Mouse (Mus musculus) kidney, embryonic 16.5 days (tissue): ENCODE measurements around the gene Ildr2. TPM values are rescaled to one million over a fixed set of nuclear protein-coding genes. Genes with fewer than 3 reads are reported as not detected.

Experiments used
- ATAC-seq: fragments of 200-750 bp; cut with Nextera tagmentation; 2 replicates; pipeline ENCODE4 v1.8.0; 2017; ENCODE audit warnings: moderate TSS enrichment; ENCODE audit not compliant: low FRiP score, low TSS enrichment
- H3K27ac ChIP-seq: fragments of 300-500 bp; sonication (generic); 2 replicates; pipeline ENCODE4 v1.5.1; 2014; ENCODE audit warnings: low read length
- H3K27me3 ChIP-seq: fragments of 300-500 bp; sonication (generic); 2 replicates; pipeline ENCODE4 v1.6.1; 2014; ENCODE audit warnings: low read length, control low read depth, mixed read lengths; ENCODE audit not compliant: insufficient read depth
- H3K36me3 ChIP-seq: fragments of 300-500 bp; sonication (generic); 2 replicates; pipeline ENCODE4 v1.6.1; 2014; ENCODE audit warnings: low read length, control low read depth, mixed read lengths; ENCODE audit not compliant: insufficient read depth
- H3K4me1 ChIP-seq: fragments of 300-500 bp; sonication (generic); 2 replicates; pipeline ENCODE4 v1.6.1; 2014; ENCODE audit warnings: low read length, control low read depth, mixed read lengths; ENCODE audit not compliant: insufficient read depth
- H3K4me2 ChIP-seq: fragments of 300-500 bp; sonication (generic); replicated peaks from 2 replicates; pipeline ENCODE4 v1.6.1; 2014; ENCODE audit warnings: low read depth, low read length
- H3K4me3 ChIP-seq: fragments of 300-500 bp; sonication (generic); 2 replicates; pipeline ENCODE4 v1.5.1; 2014; ENCODE audit warnings: mild to moderate bottlenecking, low read length
- H3K9ac ChIP-seq: fragments of 300-500 bp; sonication (generic); replicated peaks from 2 replicates; pipeline ENCODE4 v1.6.1; 2014; ENCODE audit warnings: low read length
- H3K9me3 ChIP-seq: fragments of 300-500 bp; sonication (generic); 2 replicates; pipeline ENCODE4 v1.6.1; 2016; ENCODE audit warnings: low read length, control low read depth
- WGBS: fragments of 180-500 bp; shearing (Covaris S2); extraction: QIAGEN DNeasy Blood & Tissue Kit; methylation state at CpG from one replicate; pipeline ENCODE4 v1.1.7; 2014; 5-methylcytosine and 5-hydroxymethylcytosine counted together
- polyA plus RNA-seq: library from polyadenylated mRNA; unstranded; fragments of >200 nt; fragmentation: Nextera tagmentation; extraction: Ambion mirVana; gene quantifications from 2 replicates; pipeline ENCODE4 v1.2.1, GENCODE M21; 2015

The Ildr2 gene
- polyA plus RNA-seq, 1 experiment from 2014 or later, result 1.6 TPM

DNA sequence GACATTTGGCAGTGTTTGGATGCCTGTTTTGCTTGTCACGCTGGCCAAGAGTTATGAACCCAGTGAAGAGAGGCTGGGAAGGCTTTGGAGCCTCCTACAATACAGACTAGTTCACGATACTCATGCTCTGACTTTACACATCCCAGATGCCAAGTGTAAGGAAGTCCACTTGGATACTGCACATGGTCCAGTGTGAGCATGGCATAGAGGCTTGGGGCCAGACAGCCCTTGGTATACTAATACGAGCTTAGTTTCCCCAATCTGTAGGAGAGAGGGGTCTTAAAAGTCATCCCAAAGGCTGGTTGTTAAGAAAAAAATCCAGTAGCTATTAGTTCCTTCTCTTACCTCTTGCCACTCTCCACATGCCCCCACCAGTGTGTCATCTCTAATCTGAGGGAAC, 27.9 kb downstream of the Ildr2 start:
- Histone ChIP-seq H3K4me3 (no peak overlapping the region), H3K36me3 (no peaks in the 10 kb centered on the region), H3K4me1 (peaks cover 20% of the 10 kb centered on the region), H3K27ac (no peak overlapping the region), H3K4me2 (no peak overlapping the region), H3K9me3 (no peaks in the 10 kb centered on the region), H3K9ac (no peak overlapping the region), H3K27me3 (no peaks in the 10 kb centered on the region; the same call in 1 of the 2 replicates)
- WGBS, result 58% methylated on average over 3 of the region's 3 CpGs
- no peak for ATAC-seq

- Histone ChIP-seq H3K4me3 (peak overlapping the region; percentile 32), H3K4me1 (peaks cover 20% of the 10 kb centered on the region), H3K27ac (no peak overlapping the region), H3K27me3 (no peaks in the 10 kb centered on the region; the same call in 1 of the 2 replicates), H3K9ac (0 out of 2 replicates have a peak overlapping the region, but pooled peaks have one; percentile 17), H3K4me2 (peak overlapping the region; percentile 54), H3K36me3 (no peaks in the 10 kb centered on the region), H3K9me3 (no peaks in the 10 kb centered on the region)
- WGBS, result 5% methylated on average over 22 of the region's 22 CpGs
- peak; percentile 97 for ATAC-seq
Measured at GRCm38 (mm10) chr1:166282597-166283210, 28.8 kb downstream of the Ildr2 start.

GRCm38 (mm10) chr1:166283451-166283850, 29.5 kb downstream of the Ildr2 start:
- no peaks in the 10 kb centered on the region for H3K36me3 ChIP-seq
- H3K4me2 ChIP-seq, result no peak overlapping the region
- WGBS, result 89% methylated on average over 6 of the region's 6 CpGs
- no peak for ATAC-seq
- H3K9me3 ChIP-seq, result no peaks in the 10 kb centered on the region
- no peak overlapping the region for H3K4me3 ChIP-seq
- no peak overlapping the region for H3K9ac ChIP-seq
- no peaks in the 10 kb centered on the region; the same call in 1 of the 2 replicates for H3K27me3 ChIP-seq
- H3K27ac ChIP-seq, result no peak overlapping the region
- H3K4me1 ChIP-seq, result peaks cover 20% of the 10 kb centered on the region

DNA sequence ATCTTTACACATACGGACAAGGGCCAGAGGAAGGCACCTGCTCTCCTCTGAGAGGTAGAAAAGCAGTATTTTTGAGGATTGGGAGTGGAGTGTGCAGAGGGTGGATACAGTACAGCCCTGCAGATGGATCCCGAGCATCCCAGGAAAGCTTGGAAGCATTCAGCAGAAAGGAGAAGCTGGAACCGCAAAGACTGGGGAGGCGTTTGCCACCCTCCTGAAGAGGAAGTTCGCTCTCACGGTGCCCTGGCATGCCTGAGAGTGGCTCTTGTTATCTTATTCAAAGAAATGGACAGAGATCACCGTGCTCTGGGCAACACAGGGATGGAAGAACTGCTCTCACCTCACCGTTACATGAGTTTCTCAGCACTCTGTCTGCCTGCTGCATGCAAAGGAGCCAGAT, 30.5 kb downstream of the Ildr2 start:
- Histone ChIP-seq H3K36me3 (no peaks in the 10 kb centered on the region), H3K27me3 (no peaks in the 10 kb centered on the region), H3K27ac (no peak overlapping the region), H3K4me2 (no peak overlapping the region), H3K4me1 (peaks cover 20% of the 10 kb centered on the region), H3K9me3 (no peaks in the 10 kb centered on the region), H3K4me3 (no peak overlapping the region), H3K9ac (no peak overlapping the region)
- ATAC-seq, result no peak
- 73% methylated on average over 8 of the region's 8 CpGs for WGBS

- H3K27me3 ChIP-seq, result no peaks in the 10 kb centered on the region
- H3K9ac ChIP-seq, result no peak overlapping the region
- ATAC-seq, result no peak
- no peaks in the 10 kb centered on the region for H3K9me3 ChIP-seq
- peaks cover 10% of the 10 kb centered on the region for H3K4me1 ChIP-seq
- WGBS, result 82% methylated on average over 9 of the region's 9 CpGs
- no peaks in the 10 kb centered on the region for H3K36me3 ChIP-seq
- H3K4me3 ChIP-seq, result no peak overlapping the region
- H3K27ac ChIP-seq, result no peak overlapping the region
- H3K4me2 ChIP-seq, result no peak overlapping the region
Measured at GRCm38 (mm10) chr1:166286231-166286630, 32.3 kb downstream of the Ildr2 start.

DNA sequence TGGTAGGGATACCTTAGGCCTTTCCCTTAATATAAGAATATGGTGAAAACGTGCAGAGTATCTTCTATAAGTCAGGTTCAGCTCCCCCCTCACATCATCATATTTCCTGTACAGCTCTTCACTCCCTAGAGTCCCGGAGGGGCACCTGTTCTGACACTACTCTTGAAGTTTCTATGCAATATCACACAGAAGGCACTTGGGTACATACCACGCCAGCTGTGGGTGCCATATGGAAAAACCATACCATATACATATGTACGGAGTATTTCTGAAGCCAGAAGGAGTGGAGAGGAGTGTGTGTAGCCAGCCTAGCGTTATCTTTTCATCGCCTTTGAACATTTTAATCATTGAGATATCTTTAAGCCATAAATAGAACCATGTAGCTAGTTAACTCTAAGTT, 36.6 kb downstream of the Ildr2 start:
- Histone ChIP-seq H3K27me3 (no peaks in the 10 kb centered on the region), H3K4me1 (no peaks in the 10 kb centered on the region), H3K4me3 (no peak overlapping the region), H3K4me2 (no peak overlapping the region), H3K9ac (no peak overlapping the region), H3K36me3 (no peaks in the 10 kb centered on the region), H3K9me3 (no peaks in the 10 kb centered on the region), H3K27ac (no peak overlapping the region)
- no peak for ATAC-seq
- WGBS, result 92% methylated on average over 6 of the region's 6 CpGs

- Histone ChIP-seq H3K9me3 (no peaks in the 10 kb centered on the region), H3K4me3 (no peak overlapping the region), H3K27ac (no peak overlapping the region), H3K36me3 (no peaks in the 10 kb centered on the region), H3K4me2 (no peak overlapping the region), H3K4me1 (peaks cover 2% of the 10 kb centered on the region; the same call in 1 of the 2 replicates), H3K27me3 (peaks cover 8% of the 10 kb centered on the region; the same call in 1 of the 2 replicates), H3K9ac (no peak overlapping the region)
- 74% methylated on average over 3 of the region's 3 CpGs for WGBS
- ATAC-seq, result no peak
Measured at GRCm38 (mm10) chr1:166293086-166293485, 39.1 kb downstream of the Ildr2 start.

- no peak overlapping the region for H3K27ac ChIP-seq
- ATAC-seq, result no peak
- H3K9ac ChIP-seq, result no peak overlapping the region
- H3K27me3 ChIP-seq, result peaks cover 9% of the 10 kb centered on the region; the same call in 1 of the 2 replicates
- H3K36me3 ChIP-seq, result no peaks in the 10 kb centered on the region
- H3K4me3 ChIP-seq, result no peak overlapping the region
- 69% methylated on average over 4 of the region's 7 CpGs for WGBS
- no peaks in the 10 kb centered on the region for H3K9me3 ChIP-seq
- H3K4me2 ChIP-seq, result no peak overlapping the region
- peaks cover 4% of the 10 kb centered on the region; the same call in 1 of the 2 replicates for H3K4me1 ChIP-seq
Measured at GRCm38 (mm10) chr1:166295548-166295947, 41.6 kb downstream of the Ildr2 start.

GRCm38 (mm10) chr1:166296371-166296770, 42.4 kb downstream of the Ildr2 start:
- Histone ChIP-seq H3K4me1 (peaks cover 4% of the 10 kb centered on the region; the same call in 1 of the 2 replicates), H3K4me3 (no peak overlapping the region), H3K9me3 (no peaks in the 10 kb centered on the region), H3K36me3 (no peaks in the 10 kb centered on the region), H3K9ac (no peak overlapping the region), H3K27me3 (peaks cover 9% of the 10 kb centered on the region; the same call in 1 of the 2 replicates), H3K27ac (no peak overlapping the region), H3K4me2 (no peak overlapping the region)
- whole genome bisulfite sequencing, result 65% methylated on average over 9 of the region's 9 CpGs
- ATAC-seq, result no peak

DNA sequence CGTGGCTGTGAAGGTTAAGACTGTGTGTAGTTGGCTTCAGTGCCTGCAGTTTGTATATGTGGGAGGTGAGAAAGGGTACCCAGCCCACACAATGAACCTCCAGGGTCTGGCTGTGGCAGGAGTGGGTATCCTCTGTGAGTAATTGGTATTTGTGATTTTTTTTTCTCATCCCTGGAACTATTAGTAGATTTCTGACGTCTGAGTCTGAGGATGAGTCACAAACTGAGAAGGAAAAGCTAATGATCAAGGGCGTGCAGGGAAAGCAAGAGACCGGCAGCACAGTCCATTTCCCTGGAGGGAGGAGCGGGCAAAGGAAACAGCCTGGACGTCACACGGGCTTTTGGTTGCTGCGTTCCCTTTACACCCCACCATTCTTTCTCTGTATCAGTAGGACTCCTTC, 43.0 kb downstream of the Ildr2 start:
- no peak overlapping the region for H3K4me3 ChIP-seq
- H3K9ac ChIP-seq, result no peak overlapping the region
- 56% methylated on average over 8 of the region's 8 CpGs for whole genome bisulfite sequencing
- no peak overlapping the region for H3K27ac ChIP-seq
- H3K4me2 ChIP-seq, result no peak overlapping the region
- H3K9me3 ChIP-seq, result no peaks in the 10 kb centered on the region
- ATAC-seq, result no peak
- H3K27me3 ChIP-seq, result peaks cover 9% of the 10 kb centered on the region; the same call in 1 of the 2 replicates
- no peaks in the 10 kb centered on the region for H3K36me3 ChIP-seq
- H3K4me1 ChIP-seq, result peaks cover 4% of the 10 kb centered on the region; the same call in 1 of the 2 replicates
